Mouse (Mus musculus): ENCODE measurements at regions not wholly inside any gene's neighbourhood (a gene's known extent, or its start where the extent isn't known, plus 50 kb on each side); places are given as distances from the start of the nearest gene placed in this dataset.

GRCm38 (mm10) chr2:161266476-161266875 is 157.6 kb upstream of the Chd6 start:
- H3K9ac ChIP-seq (ENCODE audit: low read depth, low read length) = no peak overlapping the region

GRCm38 (mm10) chr2:161265211-161265610 is 156.3 kb upstream of the Chd6 start:
- 52% methylated on average over 8 of the region's 8 CpGs for WGBS
- TF ChIP-seq POLR2A (IDR thresholded peaks at IDR 0.05; ENCODE audit: extremely low read depth, insufficient read depth, low read length) (no peak), CTCF (IDR thresholded peaks at IDR 0.05; ENCODE audit: low read depth, low read length) (no peak)
- H3K27me3 ChIP-seq (ENCODE audit: control insufficient read depth, insufficient read depth, low read length) = no peaks in the 10 kb centered on the region
- no peak overlapping the region for H3K4me3 ChIP-seq (ENCODE audit: insufficient read depth, low read depth, low read length)
- H3K27ac ChIP-seq (replicated peaks; ENCODE audit: insufficient read depth, low read depth, low read length) = no peak overlapping the region
- no peak overlapping the region for H3K9ac ChIP-seq (ENCODE audit: low read depth, low read length)
- H3K4me1 ChIP-seq (ENCODE audit: control insufficient read depth, insufficient read depth, low read length) = no peaks in the 10 kb centered on the region
- H3K79me2 ChIP-seq (ENCODE audit: control insufficient read depth, insufficient read depth, low read length) = no peaks in the 10 kb centered on the region
- no peak for DNase-seq (ENCODE audit: extremely low read depth, low read depth, low spot score)
- no peaks in the 10 kb centered on the region for H3K36me3 ChIP-seq (ENCODE audit: control insufficient read depth, insufficient read depth, low read length)

More at GRCm38 (mm10) chr2:161266476-161266875, 157.6 kb upstream of the Chd6 start:
- TF ChIP-seq POLR2A (IDR thresholded peaks at IDR 0.05; ENCODE audit: extremely low read depth, insufficient read depth, low read length) (no peak), CTCF (IDR thresholded peaks at IDR 0.05; ENCODE audit: low read depth, low read length) (no peak)
- 58% methylated on average over 5 of the region's 5 CpGs for WGBS
- Histone ChIP-seq H3K27ac (replicated peaks; ENCODE audit: insufficient read depth, low read depth, low read length) (no peak overlapping the region), H3K4me1 (ENCODE audit: control insufficient read depth, insufficient read depth, low read length) (no peaks in the 10 kb centered on the region), H3K4me3 (ENCODE audit: insufficient read depth, low read depth, low read length) (no peak overlapping the region), H3K79me2 (ENCODE audit: control insufficient read depth, insufficient read depth, low read length) (no peaks in the 10 kb centered on the region), H3K27me3 (ENCODE audit: control insufficient read depth, insufficient read depth, low read length) (no peaks in the 10 kb centered on the region), H3K36me3 (ENCODE audit: control insufficient read depth, insufficient read depth, low read length) (no peaks in the 10 kb centered on the region)
- DNase-seq (ENCODE audit: extremely low read depth, low read depth, low spot score) = no peak

DNA sequence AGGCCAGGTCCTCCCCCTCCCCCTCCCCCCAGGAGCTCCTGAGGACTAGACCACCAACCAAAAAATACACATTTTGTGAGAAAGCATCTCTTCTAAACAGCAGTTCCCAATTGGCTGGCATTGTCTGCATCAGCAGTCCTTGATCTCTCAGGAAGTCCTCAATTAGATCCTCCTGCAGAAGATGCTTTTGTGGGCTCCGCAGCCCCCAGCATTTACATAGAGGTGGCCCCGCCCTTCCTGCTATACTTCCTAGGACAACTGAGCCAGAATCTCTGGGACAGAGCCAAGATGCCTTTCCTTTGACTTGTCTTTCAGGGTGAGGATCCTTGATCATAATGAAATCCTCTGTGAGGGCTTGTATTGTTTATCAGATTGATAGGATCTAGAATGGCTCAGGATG is 143.9 kb upstream of the Chd6 start:
- no peak for DNase-seq (ENCODE audit: extremely low read depth, low read depth, low spot score)
- H3K27ac ChIP-seq (replicated peaks; ENCODE audit: insufficient read depth, low read depth, low read length) = no peak overlapping the region
- H3K9ac ChIP-seq (ENCODE audit: low read depth, low read length) = no peak overlapping the region
- no peak for TF ChIP-seq POLR2A (IDR thresholded peaks at IDR 0.05; ENCODE audit: extremely low read depth, insufficient read depth, low read length)
- TF ChIP-seq CTCF (IDR thresholded peaks at IDR 0.05; ENCODE audit: low read depth, low read length) = no peak
- H3K4me1 ChIP-seq (ENCODE audit: control insufficient read depth, insufficient read depth, low read length) = no peaks in the 10 kb centered on the region
- H3K4me3 ChIP-seq (ENCODE audit: insufficient read depth, low read depth, low read length) = no peak overlapping the region
- no peaks in the 10 kb centered on the region for H3K36me3 ChIP-seq (ENCODE audit: control insufficient read depth, insufficient read depth, low read length)
- no peaks in the 10 kb centered on the region for H3K27me3 ChIP-seq (ENCODE audit: control insufficient read depth, insufficient read depth, low read length)
- 66% methylated on average over 2 of the region's 2 CpGs for WGBS
- no peaks in the 10 kb centered on the region for H3K79me2 ChIP-seq (ENCODE audit: control insufficient read depth, insufficient read depth, low read length)

GRCm38 (mm10) chr2:161241665-161242064 is 132.8 kb upstream of the Chd6 start:
- H3K4me1 ChIP-seq (ENCODE audit: control insufficient read depth, insufficient read depth, low read length) = no peaks in the 10 kb centered on the region
- H3K27ac ChIP-seq (replicated peaks; ENCODE audit: insufficient read depth, low read depth, low read length) = no peak overlapping the region
- TF ChIP-seq POLR2A (IDR thresholded peaks at IDR 0.05; ENCODE audit: extremely low read depth, insufficient read depth, low read length) (no peak), CTCF (IDR thresholded peaks at IDR 0.05; ENCODE audit: low read depth, low read length) (no peak)
- H3K27me3 ChIP-seq (ENCODE audit: control insufficient read depth, insufficient read depth, low read length) = no peaks in the 10 kb centered on the region
- 72% methylated on average over 6 of the region's 6 CpGs for WGBS
- no peak overlapping the region for H3K4me3 ChIP-seq (ENCODE audit: insufficient read depth, low read depth, low read length)
- no peak overlapping the region for H3K9ac ChIP-seq (ENCODE audit: low read depth, low read length)
- no peaks in the 10 kb centered on the region for H3K36me3 ChIP-seq (ENCODE audit: control insufficient read depth, insufficient read depth, low read length)
- H3K79me2 ChIP-seq (ENCODE audit: control insufficient read depth, insufficient read depth, low read length) = no peaks in the 10 kb centered on the region
- DNase-seq (ENCODE audit: extremely low read depth, low read depth, low spot score) = no peak

GRCm38 (mm10) chr2:161237280-161237819 is 128.5 kb upstream of the Chd6 start:
- H3K27ac ChIP-seq (replicated peaks; ENCODE audit: insufficient read depth, low read depth, low read length) = no peak overlapping the region
- no peaks in the 10 kb centered on the region for H3K36me3 ChIP-seq (ENCODE audit: control insufficient read depth, insufficient read depth, low read length)
- no peaks in the 10 kb centered on the region for H3K27me3 ChIP-seq (ENCODE audit: control insufficient read depth, insufficient read depth, low read length)
- no peaks in the 10 kb centered on the region for H3K4me1 ChIP-seq (ENCODE audit: control insufficient read depth, insufficient read depth, low read length)
- TF ChIP-seq POLR2A (IDR thresholded peaks at IDR 0.05; ENCODE audit: extremely low read depth, insufficient read depth, low read length) (no peak), CTCF (IDR thresholded peaks at IDR 0.05; ENCODE audit: low read depth, low read length) (no peak)
- DNase-seq (ENCODE audit: extremely low read depth, low read depth, low spot score) = no peak
- 89% methylated on average over 9 of the region's 9 CpGs for WGBS
- H3K4me3 ChIP-seq (ENCODE audit: insufficient read depth, low read depth, low read length) = no peak overlapping the region
- no peak overlapping the region for H3K9ac ChIP-seq (ENCODE audit: low read depth, low read length)
- H3K79me2 ChIP-seq (ENCODE audit: control insufficient read depth, insufficient read depth, low read length) = no peaks in the 10 kb centered on the region

- no peak overlapping the region for H3K4me3 ChIP-seq (ENCODE audit: insufficient read depth, low read depth, low read length)
- H3K79me2 ChIP-seq (ENCODE audit: control insufficient read depth, insufficient read depth, low read length) = no peaks in the 10 kb centered on the region
- no peak overlapping the region for H3K27ac ChIP-seq (replicated peaks; ENCODE audit: insufficient read depth, low read depth, low read length)
- no peak overlapping the region for H3K9ac ChIP-seq (ENCODE audit: low read depth, low read length)
- H3K36me3 ChIP-seq (ENCODE audit: control insufficient read depth, insufficient read depth, low read length) = no peaks in the 10 kb centered on the region
- 86% methylated on average over 9 of the region's 9 CpGs for WGBS
- TF ChIP-seq CTCF (IDR thresholded peaks at IDR 0.05; ENCODE audit: low read depth, low read length) = no peak
- TF ChIP-seq POLR2A (IDR thresholded peaks at IDR 0.05; ENCODE audit: extremely low read depth, insufficient read depth, low read length) = no peak
- H3K4me1 ChIP-seq (ENCODE audit: control insufficient read depth, insufficient read depth, low read length) = no peaks in the 10 kb centered on the region
- H3K27me3 ChIP-seq (ENCODE audit: control insufficient read depth, insufficient read depth, low read length) = no peaks in the 10 kb centered on the region
- DNase-seq (ENCODE audit: extremely low read depth, low read depth, low spot score) = no peak
Observed at GRCm38 (mm10) chr2:161233155-161233741, 124.4 kb upstream of the Chd6 start.
